In the genomic region with DNA sequence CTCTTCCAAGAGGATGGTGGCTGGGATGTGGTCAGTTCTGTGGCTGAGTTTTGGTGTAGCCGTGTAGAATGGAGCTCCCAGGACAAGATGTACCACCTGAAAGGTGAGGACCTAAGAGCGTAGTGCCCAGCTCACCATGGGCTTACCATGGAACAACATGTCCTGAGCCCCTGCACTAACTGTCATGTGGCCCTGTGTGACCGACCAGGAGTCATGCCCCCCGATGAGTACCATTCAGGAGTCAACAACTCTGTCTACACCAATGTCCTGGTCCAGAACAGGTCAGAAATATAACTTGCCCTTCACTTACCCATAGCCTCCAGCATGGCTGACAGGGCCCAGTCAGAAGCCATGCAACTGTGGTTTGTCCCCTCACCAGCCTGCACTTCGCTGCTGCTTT, we compare ENCODE assay signal across 24 mouse cellular contexts. TPM values are rescaled to one million over a fixed set of nuclear protein-coding genes. Genes with fewer than 3 reads are reported as not detected.
"Had no signal": no experiment of that assay in that cellular context is flagged by ENCODE, and none has a peak within 500 bp of the region (broad histone marks: within the 10 kb centered on the region; RNA-seq: fewer than 3 reads in every experiment).

No protein-coding gene starts in this region.

- H3K36me3 ChIP-seq: neural tube, embryonic 13.5 days; neural tube, embryonic 15.5 days had no signal

- H3K9me3 ChIP-seq: neural tube, embryonic 13.5 days; neural tube, embryonic 15.5 days; stomach, embryonic 15.5 days had no signal

- H3K27ac ChIP-seq: neural tube, embryonic 13.5 days; neural tube, embryonic 15.5 days; stomach, embryonic 15.5 days; stomach, postnatal 0 days had no signal

- H3K4me3 ChIP-seq: neural tube, embryonic 13.5 days; neural tube, embryonic 15.5 days; stomach, embryonic 15.5 days had no signal

- H3K9ac ChIP-seq: neural tube, embryonic 13.5 days; neural tube, embryonic 15.5 days; stomach, embryonic 15.5 days had no signal

- H3K27me3 ChIP-seq: neural tube, embryonic 15.5 days; stomach, embryonic 15.5 days had no signal

- DNase-seq: retina, postnatal 1 day; right cerebral cortex, adult 18-20 months; right cerebral cortex, postnatal 14 days; right cerebral cortex, postnatal 25 days; right cerebral cortex, postnatal 4 days; spleen, adult 18-20 months; thymus, adult 18-20 months; thymus, adult 2 months; thymus, postnatal 14 days; thymus, postnatal 25 days; thymus, postnatal 36 days; thymus, postnatal 4 days had no signal

- H3K4me2 ChIP-seq: neural tube, embryonic 13.5 days; neural tube, embryonic 15.5 days; stomach, embryonic 15.5 days had no signal

RNA-seq across cellular contexts. Expression of gene Gm45717, which starts 10.5 kb away (rescaled TPM):
- total RNA-seq: neutrophil, adult 5-6 weeks had no signal
- polyA plus RNA-seq: neural tube, embryonic 13.5 days; neural tube, embryonic 14.5 days; neural tube, embryonic 15.5 days; spleen, adult 2 months; stomach, embryonic 14.5 days; stomach, embryonic 16.5 days; testis, adult 2 months; thymus, adult 2 months; thymus, postnatal 0 days; urinary bladder, adult 2 months had no signal
